Mouse (Mus musculus): ENCODE measurements around the gene Gas6.

DNA sequence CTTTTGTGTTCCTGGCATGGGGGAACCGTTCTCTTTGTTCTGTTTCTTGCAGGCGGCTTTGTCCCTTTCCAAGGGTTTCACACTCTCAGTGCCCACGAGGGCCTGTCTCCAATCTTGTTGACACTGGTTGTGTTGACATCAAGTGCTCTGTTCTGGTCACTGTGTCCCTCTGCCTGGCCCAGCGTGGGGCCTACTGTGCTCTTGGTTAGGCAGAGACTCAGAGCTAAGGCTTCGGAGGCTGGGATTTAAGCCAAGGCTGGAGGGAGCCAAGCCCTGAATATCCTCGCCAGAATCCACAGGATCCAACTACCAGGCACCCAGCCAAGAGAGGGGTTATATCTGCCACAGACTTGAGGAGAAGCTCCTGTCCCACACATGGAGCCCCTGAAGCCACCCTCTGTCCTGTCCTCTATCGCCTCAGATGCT is 35.6 kb upstream of the Gas6 start:
- no peak for TF ChIP-seq CHD2 (IDR thresholded peaks at IDR 0.05; ENCODE audit: low read length)
- no peak for TF ChIP-seq CTCF (IDR thresholded peaks at IDR 0.05 in 2 of 3, conservative IDR thresholded peaks at IDR 0.05 in 1 of 3; ENCODE audit: control insufficient read depth in 1 of 3, insufficient read depth in 1 of 3, low read depth in 2 of 3, low read length in 3 of 3, poor library complexity in 1 of 3, severe bottlenecking in 1 of 3)

All from MEL (cell line).